Mouse (Mus musculus) left cerebral cortex, postnatal 10 days (tissue): ENCODE measurements around the gene Rxfp1. TPM values are rescaled to one million over a fixed set of nuclear protein-coding genes. Genes with fewer than 3 reads are reported as not detected.

Experiments used
- DNase-seq, 2 experiments: peaks; one replicate each; pipeline ENCODE4 v3.0.0; 2021 to 2022; ENCODE audit warnings: low spot score in 2 of 2, mixed read lengths in 1 of 2; ENCODE audit errors: extremely low spot score in 1 of 2
- intact Hi-C: fragments of 180-260 bp; cut with DNase I; formaldehyde crosslinking; loops from one replicate; pipeline ENCODE4 v1.15.1; 2025
- total RNA-seq, 2 experiments: library from RNA; stranded (reverse); gene quantifications; 2 replicates each; pipeline ENCODE4 v1.2.3; 2021

Gene Rxfp1
- total RNA-seq, 2 experiments from 2014 or later: 32.1 to 33.5 TPM

GRCm38 (mm10) chr3:79682351-79683132, 55.1 kb downstream of the Rxfp1 start:
- peak in 1 of 2 experiments; percentile 54 for DNase-seq
- intact Hi-C loops: no loop called here

GRCm38 (mm10) chr3:79676411-79676810, 61.3 kb downstream of the Rxfp1 start:
- intact Hi-C loops: loop anchor here (10.0 kb wide), 1 partner anchor 68 kb away; no protein-coding TSS in a partner anchor
- DNase-seq: no peak

GRCm38 (mm10) chr3:79674641-79675040, 63.0 kb downstream of the Rxfp1 start:
- no peak for DNase-seq
- intact Hi-C loops: loop anchor here (10.0 kb wide), 1 partner anchor 70 kb away; no protein-coding TSS in a partner anchor

GRCm38 (mm10) chr3:79673082-79673481, 64.6 kb downstream of the Rxfp1 start:
- intact Hi-C loops: loop anchor here (2.0 to 10.0 kb wide), 2 partner anchors 72 to 136 kb away; no protein-coding TSS in a partner anchor
- peak; percentile 62 to 68 for DNase-seq

- intact Hi-C loops: loop anchor here (2.0 to 10.0 kb wide), 2 partner anchors 73 to 137 kb away; no protein-coding TSS in a partner anchor
These were observed 65.5 kb downstream of the Rxfp1 start for GRCm38 (mm10) chr3:79672188-79672587.

GRCm38 (mm10) chr3:79670556-79670955, 67.1 kb downstream of the Rxfp1 start:
- intact Hi-C loops: loop anchor here (10.0 kb wide), 1 partner anchor 74 kb away; no protein-coding TSS in a partner anchor
- no peak for DNase-seq

More at GRCm38 (mm10) chr3:79672188-79672587, 65.5 kb downstream of the Rxfp1 start:
- DNase-seq: no peak

GRCm38 (mm10) chr3:79664787-79665408, 72.8 kb downstream of the Rxfp1 start:
- peak; percentile 29 to 63 for DNase-seq
- intact Hi-C loops: loop anchor here (2.0 kb wide), 1 partner anchor 144 kb away; no protein-coding TSS in a partner anchor

GRCm38 (mm10) chr3:79656682-79657081, 81.0 kb downstream of the Rxfp1 start:
- intact Hi-C loops: no loop called here
- DNase-seq: no peak

GRCm38 (mm10) chr3:79652129-79652528, 85.6 kb downstream of the Rxfp1 start:
- no peak for DNase-seq
- intact Hi-C loops: no loop called here

GRCm38 (mm10) chr3:79629416-79629730, 108.3 kb downstream of the Rxfp1 start, which contains the start of gene Etfdh:
TSS of gene Etfdh (minus strand) at chr3:79629500.
- DNase-seq: peak; percentile 68 to 87
- intact Hi-C loops: no loop called here

- intact Hi-C loops: no loop called here
- DNase-seq: peak; percentile 96 to 98
These were observed 108.9 kb downstream of the Rxfp1 start, which contains the start of gene 4930579G24Rik for GRCm38 (mm10) chr3:79628561-79629415. TSS of gene 4930579G24Rik (plus strand) at chr3:79629079.

GRCm38 (mm10) chr3:79628182-79628560, 109.5 kb downstream of the Rxfp1 start:
- DNase-seq: no peak

GRCm38 (mm10) chr3:79627484-79628181, 110.0 kb downstream of the Rxfp1 start:
- DNase-seq: no peak
- intact Hi-C loops: no loop called here

More at GRCm38 (mm10) chr3:79628182-79628560, 109.5 kb downstream of the Rxfp1 start:
- intact Hi-C loops: no loop called here

GRCm38 (mm10) chr3:79609886-79610285, 127.8 kb downstream of the Rxfp1 start:
- intact Hi-C loops: no loop called here
- DNase-seq: no peak

- no peak for DNase-seq
These were observed 142.2 kb downstream of the Rxfp1 start for GRCm38 (mm10) chr3:79595468-79595867.

GRCm38 (mm10) chr3:79591793-79592471, 145.7 kb downstream of the Rxfp1 start:
- intact Hi-C loops: loop anchor here (5.0 kb wide), 1 partner anchor 635 kb away; no protein-coding TSS in a partner anchor
- DNase-seq: no peak

More at GRCm38 (mm10) chr3:79595468-79595867, 142.2 kb downstream of the Rxfp1 start:
- intact Hi-C loops: no loop called here
